In genomic region chr19:7265478-7266191, GRCm38 (mm10) we compare ENCODE assay signal across 8 mouse cellular contexts. TPM values are rescaled to one million over a fixed set of nuclear protein-coding genes. Genes with fewer than 3 reads are reported as not detected.
A peak's percentile ranks its signal among the peaks of the same experiment; 100 is the strongest.
DNase-seq lines count a peak whose midpoint lies in the region; ATAC-seq lines count a peak whose summit lies in the region.

No protein-coding gene starts in this region.

- peak overlapping the region; percentile 47 for H3K4me2 ChIP-seq in heart, embryonic 14.5 days (ENCODE audit: low read length)

- peak overlapping the region; percentile 85 to 95 for H3K27ac ChIP-seq in heart, embryonic 14.5 days (replicated peaks in 1 of 2; ENCODE audit: control insufficient read depth in 1 of 2, insufficient read depth in 1 of 2, low read depth in 2 of 2, low read length in 2 of 2)
- H3K27ac ChIP-seq in midbrain, embryonic 10.5 days (replicated peaks) = peak overlapping the region; percentile 100

- H3K4me3 ChIP-seq in heart, embryonic 14.5 days (ENCODE audit: control insufficient read depth in 1 of 2, insufficient read depth in 1 of 2, low read depth in 1 of 2, low read length in 2 of 2) = no peak overlapping the region; a peak in 1 of 4 replicates
- H3K4me3 ChIP-seq in midbrain, embryonic 10.5 days = peak overlapping the region; percentile 98

- H3K27me3 ChIP-seq in heart, embryonic 14.5 days (ENCODE audit: control insufficient read depth, insufficient read depth, low read length) = no peaks in the 10 kb centered on the region
- H3K27me3 ChIP-seq in midbrain, embryonic 10.5 days (ENCODE audit: low read depth, poor library complexity, severe bottlenecking) = no peaks in the 10 kb centered on the region

- H3K36me3 ChIP-seq in heart, embryonic 14.5 days (ENCODE audit: control insufficient read depth, insufficient read depth, low read length) = peaks cover 9% of the 10 kb centered on the region
- peaks cover 12% of the 10 kb centered on the region for H3K36me3 ChIP-seq in midbrain, embryonic 10.5 days

- peaks cover 4% of the 10 kb centered on the region; the same call in 1 of the 2 replicates for H3K9me3 ChIP-seq in heart, embryonic 14.5 days (ENCODE audit: control insufficient read depth, low read length)
- peaks cover 5% of the 10 kb centered on the region; the same call in 1 of the 2 replicates for H3K9me3 ChIP-seq in midbrain, embryonic 10.5 days (replicated peaks)

- H3K4me1 ChIP-seq in heart, embryonic 14.5 days (ENCODE audit: control insufficient read depth in 2 of 2, insufficient read depth in 2 of 2, low read length in 2 of 2) = peaks cover 38 to 50% of the 10 kb centered on the region in 2 experiments
- H3K4me1 ChIP-seq in midbrain, embryonic 10.5 days = peaks cover 66% of the 10 kb centered on the region

- no peak for ATAC-seq in heart, embryonic 14.5 days (ENCODE audit: insufficient number of reproducible peaks, insufficient read depth, low FRiP score, low read depth)
- no peak for ATAC-seq in granulocyte monocyte progenitor cell, adult 5-6 weeks (replicated peaks; ENCODE audit: poor library complexity, severe bottlenecking)

- DNase-seq in layer of hippocampus, postnatal 10 days (ENCODE audit: low spot score in 2 of 2) = peak; percentile 37 to 39
- no peak for DNase-seq in layer of hippocampus, adult 9-11 months
- DNase-seq in cerebellum, adult 9-10 months = peak; percentile 55
- peak; percentile 89 for DNase-seq in midbrain, embryonic 10.5 days (ENCODE audit: low spot score)
- DNase-seq in right cerebral cortex, postnatal 25 days = no peak
- DNase-seq in left cerebral cortex, adult 11 months (ENCODE audit: low spot score) = no peak

- 22% methylated on average over 14 of the region's 14 CpGs for WGBS in heart, embryonic 14.5 days
- WGBS in midbrain, embryonic 10.5 days = 9% methylated on average over 14 of the region's 14 CpGs

- peak overlapping the region; percentile 91 for H3K9ac ChIP-seq in heart, embryonic 14.5 days (ENCODE audit: low read length)

RNA-seq across cellular contexts. Expression of gene Rcor2, which starts 1.5 kb away (rescaled TPM):
- 10 to 100 TPM; 22.7 to 24.1 TPM for total RNA-seq in layer of hippocampus, postnatal 10 days (2021)
- 6.1 and 10.7 TPM in 2 replicates for polyA plus RNA-seq in heart, embryonic 14.5 days (2014; fragmentation: Nextera tagmentation; extraction: Ambion mirVana)
- polyA plus RNA-seq in midbrain, embryonic 10.5 days (2016; fragmentation: Nextera tagmentation; extraction: Ambion mirVana) = 62.2 and 73.1 TPM in 2 replicates
- 3.1 and 6.9 TPM in 2 replicates for total RNA-seq in granulocyte monocyte progenitor cell, adult 5-6 weeks (2014; fragmentation: Nextera tagmentation)
- total RNA-seq in granulocyte monocyte progenitor cell, adult 5-6 weeks (2017) = 3.4 and 5.2 TPM in 2 replicates

RNA-seq across cellular contexts. Expression of gene Naa40, which starts 24.7 kb away (rescaled TPM):
- 10 to 100 TPM; 36.3 to 45.6 TPM for total RNA-seq in layer of hippocampus, postnatal 10 days (2021)
- 55.9 and 58.5 TPM in 2 replicates for polyA plus RNA-seq in heart, embryonic 14.5 days (2014; fragmentation: Nextera tagmentation; extraction: Ambion mirVana)
- 105 and 107 TPM in 2 replicates for polyA plus RNA-seq in midbrain, embryonic 10.5 days (2016; fragmentation: Nextera tagmentation; extraction: Ambion mirVana)
- 67.4 and 72.3 TPM in 2 replicates for total RNA-seq in granulocyte monocyte progenitor cell, adult 5-6 weeks (2014; fragmentation: Nextera tagmentation)
- 42.9 and 49.3 TPM in 2 replicates for total RNA-seq in granulocyte monocyte progenitor cell, adult 5-6 weeks (2017)

RNA-seq across cellular contexts. Expression of gene Cox8a, which starts 48.2 kb away (rescaled TPM):
- 100 to 1,000 TPM; 688 to 834 TPM for total RNA-seq in layer of hippocampus, postnatal 10 days (2021)
- polyA plus RNA-seq in heart, embryonic 14.5 days (2014; fragmentation: Nextera tagmentation; extraction: Ambion mirVana) = 2,457 and 2,575 TPM in 2 replicates
- polyA plus RNA-seq in midbrain, embryonic 10.5 days (2016; fragmentation: Nextera tagmentation; extraction: Ambion mirVana) = 895 and 900 TPM in 2 replicates
- 854 and 878 TPM in 2 replicates for total RNA-seq in granulocyte monocyte progenitor cell, adult 5-6 weeks (2014; fragmentation: Nextera tagmentation)
- 563 and 615 TPM in 2 replicates for total RNA-seq in granulocyte monocyte progenitor cell, adult 5-6 weeks (2017)

RNA-seq across cellular contexts. Expression of gene Otub1, which starts 59.5 kb away (rescaled TPM):
- total RNA-seq in layer of hippocampus, postnatal 10 days (2021) = 100 to 1,000 TPM; 202 to 240 TPM
- 151 and 153 TPM in 2 replicates for polyA plus RNA-seq in heart, embryonic 14.5 days (2014; fragmentation: Nextera tagmentation; extraction: Ambion mirVana)
- polyA plus RNA-seq in midbrain, embryonic 10.5 days (2016; fragmentation: Nextera tagmentation; extraction: Ambion mirVana) = 274 and 293 TPM in 2 replicates
- total RNA-seq in granulocyte monocyte progenitor cell, adult 5-6 weeks (2014; fragmentation: Nextera tagmentation) = 61.0 and 61.2 TPM in 2 replicates
- 63.0 and 69.0 TPM in 2 replicates for total RNA-seq in granulocyte monocyte progenitor cell, adult 5-6 weeks (2017)

Comparison
In these comparisons a context has a peak if more than half of its experiments do, and no peak if none do; other contexts are left out.
1. DNase-seq: peak in layer of hippocampus, postnatal 10 days (2 of 2), cerebellum, adult 9-10 months (single experiment) and midbrain, embryonic 10.5 days (single experiment); none in layer of hippocampus, adult 9-11 months (single experiment), right cerebral cortex, postnatal 25 days (single experiment) and left cerebral cortex, adult 11 months (single experiment).